ENCODE assay signal across 7 mouse cellular contexts in genomic region chr6:83356569-83357138, GRCm38 (mm10). TPM values are rescaled to one million over a fixed set of nuclear protein-coding genes. Genes with fewer than 3 reads are reported as not detected.
DNase-seq lines count a peak whose midpoint lies in the region; ATAC-seq lines count a peak whose summit lies in the region.

No protein-coding gene starts in this region.

- no peak overlapping the region for H3K4me3 ChIP-seq in intestine, embryonic 16.5 days (ENCODE audit: low read length)
- H3K4me3 ChIP-seq in limb, embryonic 10.5 days, result no peak overlapping the region
- H3K4me3 ChIP-seq in midbrain, embryonic 14.5 days (replicated peaks; ENCODE audit: low read depth, low read length), result no peak overlapping the region

- no peak overlapping the region for H3K4me2 ChIP-seq in intestine, embryonic 16.5 days (ENCODE audit: low read depth, low read length)
- no peak overlapping the region for H3K4me2 ChIP-seq in midbrain, embryonic 14.5 days (ENCODE audit: low read length)

- H3K4me1 ChIP-seq in intestine, embryonic 16.5 days (ENCODE audit: control insufficient read depth, insufficient read depth, low read length), result peaks cover 12% of the 10 kb centered on the region; the same call in 1 of the 2 replicates
- H3K4me1 ChIP-seq in limb, embryonic 10.5 days, result no peaks in the 10 kb centered on the region
- H3K4me1 ChIP-seq in midbrain, embryonic 14.5 days (ENCODE audit: control insufficient read depth, insufficient read depth, low read length), result no peaks in the 10 kb centered on the region

- peak; percentile 89 for ATAC-seq in granulocyte monocyte progenitor cell, adult 5-6 weeks (replicated peaks; ENCODE audit: poor library complexity, severe bottlenecking)
- peak; percentile 47 for ATAC-seq in intestine, embryonic 16.5 days
- ATAC-seq in midbrain, embryonic 14.5 days (ENCODE audit: low FRiP score, low TSS enrichment), result peak; percentile 64; the same call in 1 of the 2 replicates

- peak; percentile 87 to 89 for DNase-seq in adrenal gland, adult 18-20 months (ENCODE audit: low spot score in 2 of 2)
- DNase-seq in embryo, embryonic 11 days, result peak; percentile 87
- DNase-seq in limb, embryonic 10.5 days (ENCODE audit: low spot score), result peak; percentile 87
- DNase-seq in midbrain, embryonic 14.5 days, result peak; percentile 92
- peak; percentile 78 for DNase-seq in spleen, adult 12 weeks (ENCODE audit: low spot score)

- H3K27ac ChIP-seq in intestine, embryonic 16.5 days (ENCODE audit: low read length), result no peak overlapping the region
- no peak overlapping the region for H3K27ac ChIP-seq in limb, embryonic 10.5 days
- no peak overlapping the region for H3K27ac ChIP-seq in midbrain, embryonic 14.5 days (replicated peaks; ENCODE audit: low read depth, low read length)

- no peak overlapping the region for H3K9ac ChIP-seq in intestine, embryonic 16.5 days (ENCODE audit: low read depth, low read length)
- no peak overlapping the region for H3K9ac ChIP-seq in midbrain, embryonic 14.5 days (replicated peaks; ENCODE audit: low read length)

- H3K36me3 ChIP-seq in intestine, embryonic 16.5 days (ENCODE audit: control insufficient read depth, insufficient read depth, low read length), result peaks cover 3% of the 10 kb centered on the region
- H3K36me3 ChIP-seq in limb, embryonic 10.5 days, result peaks cover 94% of the 10 kb centered on the region
- H3K36me3 ChIP-seq in midbrain, embryonic 14.5 days (ENCODE audit: control insufficient read depth, insufficient read depth, low read length), result peaks cover 51% of the 10 kb centered on the region

- 23% methylated on average over 7 of the region's 7 CpGs for WGBS in intestine, embryonic 16.5 days
- 25% methylated on average over 7 of the region's 7 CpGs for WGBS in limb, embryonic 10.5 days
- WGBS in midbrain, embryonic 14.5 days, result 24% methylated on average over 7 of the region's 7 CpGs

- no peaks in the 10 kb centered on the region for H3K27me3 ChIP-seq in intestine, embryonic 16.5 days (replicated peaks; ENCODE audit: control insufficient read depth, insufficient read depth, low read length)
- H3K27me3 ChIP-seq in limb, embryonic 10.5 days (ENCODE audit: low read depth, poor library complexity, severe bottlenecking), result no peaks in the 10 kb centered on the region
- no peaks in the 10 kb centered on the region for H3K27me3 ChIP-seq in midbrain, embryonic 14.5 days (ENCODE audit: control insufficient read depth, insufficient read depth, low read length)

- no peaks in the 10 kb centered on the region for H3K9me3 ChIP-seq in intestine, embryonic 16.5 days (ENCODE audit: control insufficient read depth, low read length)
- H3K9me3 ChIP-seq in limb, embryonic 10.5 days (replicated peaks), result no peaks in the 10 kb centered on the region
- H3K9me3 ChIP-seq in midbrain, embryonic 14.5 days (ENCODE audit: control insufficient read depth, low read length), result no peaks in the 10 kb centered on the region

RNA-seq across cellular contexts. Expression of gene Bola3, which starts 7.7 kb away (rescaled TPM):
- 100 to 1,000 TPM; 257 to 284 TPM for total RNA-seq in adrenal gland, adult 18-20 months (2021)
- 76.1 and 91.2 TPM in 2 replicates for total RNA-seq in granulocyte monocyte progenitor cell, adult 5-6 weeks (2014; fragmentation: Nextera tagmentation)
- total RNA-seq in granulocyte monocyte progenitor cell, adult 5-6 weeks (2017), result 53.4 and 67.8 TPM in 2 replicates
- 173 and 186 TPM in 2 replicates for polyA plus RNA-seq in intestine, embryonic 16.5 days (2015; fragmentation: Nextera tagmentation; extraction: Ambion mirVana)
- polyA plus RNA-seq in limb, embryonic 10.5 days (2016; fragmentation: Nextera tagmentation; extraction: Ambion mirVana), result 162 and 171 TPM in 2 replicates
- 54.5 and 61.1 TPM in 2 replicates for polyA plus RNA-seq in midbrain, embryonic 14.5 days (2014; fragmentation: Nextera tagmentation; extraction: Ambion mirVana)

RNA-seq across cellular contexts. Expression of gene Mob1a, which starts 30.8 kb away (rescaled TPM):
- 10 to 100 TPM; 67.7 to 79.2 TPM for total RNA-seq in adrenal gland, adult 18-20 months (2021)
- 75.2 and 76.6 TPM in 2 replicates for total RNA-seq in granulocyte monocyte progenitor cell, adult 5-6 weeks (2014; fragmentation: Nextera tagmentation)
- total RNA-seq in granulocyte monocyte progenitor cell, adult 5-6 weeks (2017), result 134 and 144 TPM in 2 replicates
- 50.8 and 52.8 TPM in 2 replicates for polyA plus RNA-seq in intestine, embryonic 16.5 days (2015; fragmentation: Nextera tagmentation; extraction: Ambion mirVana)
- 54.1 and 63.3 TPM in 2 replicates for polyA plus RNA-seq in limb, embryonic 10.5 days (2016; fragmentation: Nextera tagmentation; extraction: Ambion mirVana)
- 14.7 and 32.5 TPM in 2 replicates for polyA plus RNA-seq in midbrain, embryonic 14.5 days (2014; fragmentation: Nextera tagmentation; extraction: Ambion mirVana)

RNA-seq across cellular contexts. Expression of gene Mthfd2, which starts 30.9 kb away (rescaled TPM):
- 10 to 100 TPM; 12.3 to 24.1 TPM for total RNA-seq in adrenal gland, adult 18-20 months (2021)
- total RNA-seq in granulocyte monocyte progenitor cell, adult 5-6 weeks (2014; fragmentation: Nextera tagmentation), result 20.8 and 48.1 TPM in 2 replicates
- total RNA-seq in granulocyte monocyte progenitor cell, adult 5-6 weeks (2017), result 31.7 and 35.6 TPM in 2 replicates
- polyA plus RNA-seq in intestine, embryonic 16.5 days (2015; fragmentation: Nextera tagmentation; extraction: Ambion mirVana), result 36.4 and 43.5 TPM in 2 replicates
- polyA plus RNA-seq in limb, embryonic 10.5 days (2016; fragmentation: Nextera tagmentation; extraction: Ambion mirVana), result 64.9 and 94.0 TPM in 2 replicates
- 27.0 and 31.3 TPM in 2 replicates for polyA plus RNA-seq in midbrain, embryonic 14.5 days (2014; fragmentation: Nextera tagmentation; extraction: Ambion mirVana)
